Mouse (Mus musculus): Measurements from ENCODE around the gene Jak3.
"Not testable (repeated sequence)": the region's sequence is repeated elsewhere in the genome, so short reads cannot be mapped to it uniquely, and the experiment has no call there.

Gene Jak3

DNA sequence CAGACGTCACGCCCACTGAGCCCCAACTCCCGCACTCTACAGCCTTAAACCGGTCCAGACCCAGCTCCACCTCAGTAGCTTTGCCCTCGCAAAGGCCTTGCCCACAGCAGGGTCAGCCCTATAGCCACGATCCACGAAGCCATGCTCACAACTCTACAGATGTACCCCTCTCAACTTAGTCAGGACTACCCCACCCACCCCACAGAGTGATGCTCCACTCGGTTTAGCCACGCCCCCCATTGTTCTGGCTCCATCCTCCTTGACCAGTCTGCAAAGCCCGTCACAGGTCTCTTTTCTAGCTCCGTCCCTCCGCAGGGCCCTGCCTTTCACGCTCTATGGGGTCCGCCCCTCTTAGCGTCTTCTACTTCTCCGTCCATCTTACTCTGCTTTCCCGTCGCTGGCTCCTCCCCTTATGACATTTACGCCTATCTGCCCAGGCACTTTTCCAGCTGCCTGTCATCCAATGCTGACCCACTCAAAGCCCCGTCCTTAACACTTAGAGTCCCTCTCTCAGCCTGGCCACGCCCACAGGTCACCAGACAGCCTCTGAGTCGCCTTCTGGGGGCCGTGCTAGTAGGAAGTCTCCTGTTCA is 10.1 kb downstream of the Jak3 start:
- no peak for DNase-seq (ENCODE audit: low spot score in 2 of 2)

DNA sequence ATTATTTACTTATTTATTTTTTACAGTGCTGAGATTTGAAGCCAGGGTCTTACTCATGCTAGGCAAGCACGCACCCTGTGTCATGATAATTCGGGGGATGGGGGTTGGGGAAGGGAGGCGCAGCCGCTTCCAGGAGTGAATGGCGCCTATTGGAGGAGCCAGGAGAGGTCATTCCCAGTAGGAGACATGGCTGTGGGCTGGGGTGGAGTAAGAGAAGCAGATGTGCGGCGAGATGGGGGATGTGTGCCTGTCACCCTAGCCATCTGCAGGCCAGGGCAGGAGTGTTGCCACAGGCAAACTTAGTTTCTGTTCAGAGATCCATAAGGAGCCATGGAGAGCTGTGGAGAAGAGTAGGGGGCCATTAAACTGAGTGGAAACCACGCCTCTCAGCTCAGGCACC is 11.5 kb downstream of the Jak3 start:
- DNase-seq (ENCODE audit: low spot score in 2 of 2) = no peak

DNA sequence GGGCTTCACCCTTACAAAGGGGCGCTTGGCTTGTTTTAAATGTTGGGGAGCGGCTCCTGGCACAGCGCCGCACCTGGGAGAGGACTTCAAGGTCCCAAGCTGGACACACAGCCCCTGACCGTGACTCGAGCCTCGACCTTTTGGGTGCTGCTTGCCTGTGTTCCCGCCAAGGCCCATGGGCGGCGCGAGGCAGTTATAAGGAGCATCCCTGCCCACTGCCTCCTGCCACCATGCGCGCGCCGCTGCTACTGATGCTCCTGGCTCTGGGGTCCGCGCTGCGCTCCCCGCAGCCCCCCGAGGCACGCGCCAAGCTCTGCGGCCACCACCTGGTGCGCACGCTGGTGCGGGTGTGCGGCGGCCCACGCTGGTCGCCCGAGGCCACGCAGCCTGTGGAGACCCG is 12.9 kb downstream of the Jak3 start, which contains the start of gene Insl3:
TSS of gene Insl3 (plus strand) at position 187 of the 400 bp plus-strand sequence.
- no peak for DNase-seq (ENCODE audit: low spot score in 2 of 2)

DNA sequence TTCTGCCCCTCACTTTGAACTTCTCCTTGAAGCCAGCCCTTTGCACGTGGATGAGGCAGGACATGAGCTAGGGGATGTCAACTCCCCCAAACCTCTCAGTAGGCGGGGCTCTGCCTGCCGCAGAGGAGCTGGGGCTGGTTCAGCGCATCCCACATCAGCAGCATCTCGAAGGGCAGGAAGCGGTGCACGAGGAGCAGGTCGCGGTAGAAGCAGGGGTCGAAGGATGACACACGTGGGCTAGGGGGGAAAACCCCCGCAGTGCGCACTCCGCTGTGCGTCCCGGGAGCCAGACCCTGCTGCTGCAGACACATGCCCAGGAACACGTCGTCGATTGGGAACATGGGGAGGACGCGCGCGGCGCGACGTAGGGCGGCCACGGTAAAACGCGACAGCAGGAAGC is 16.4 kb downstream of the Jak3 start:
- no peak for DNase-seq (ENCODE audit: low spot score in 2 of 2)

DNA sequence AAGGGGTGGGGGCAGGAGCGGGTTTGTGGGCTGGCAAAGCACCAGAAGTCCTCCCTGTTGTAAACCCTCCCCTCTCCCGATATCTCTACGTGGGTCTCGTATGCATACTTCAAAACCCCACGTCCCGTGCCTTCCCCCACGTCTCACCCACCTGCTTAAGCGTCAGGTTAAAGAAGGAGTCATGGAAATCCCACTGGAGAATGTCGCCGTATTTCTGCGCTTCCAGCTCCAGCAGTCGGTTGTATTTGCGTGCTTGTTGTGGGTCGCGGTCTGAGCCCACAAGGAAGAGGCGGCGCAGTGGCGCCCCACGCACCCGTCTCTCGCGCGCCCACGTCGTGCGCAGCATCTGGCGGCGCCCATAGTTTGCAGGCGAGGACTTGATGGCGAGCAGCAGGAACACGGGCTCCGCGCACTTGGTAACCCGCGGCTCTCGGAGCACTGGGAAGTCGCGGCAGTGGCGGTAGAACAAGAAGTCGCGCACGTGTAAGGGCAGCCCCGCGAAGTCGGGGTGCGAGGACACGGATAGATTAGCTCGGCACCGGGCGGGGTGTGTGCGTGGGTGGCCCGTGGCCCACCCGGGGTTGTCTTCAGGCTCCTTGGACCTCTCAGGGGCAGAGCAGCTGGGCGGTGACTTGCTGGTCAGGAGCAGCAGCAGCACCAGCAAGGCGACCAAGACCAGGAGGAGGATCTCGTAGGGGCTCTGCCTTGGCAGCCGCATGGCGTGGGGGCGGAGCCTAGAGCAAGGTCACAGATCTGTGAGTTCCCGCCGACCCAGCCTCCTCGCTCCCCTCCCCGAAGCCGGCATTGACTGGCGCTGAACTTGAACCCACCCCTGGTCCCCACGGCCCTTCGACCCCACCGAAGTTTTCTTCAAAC is 17.3 kb downstream of the Jak3 start:
- no peak for DNase-seq (ENCODE audit: low spot score in 2 of 2)

DNA sequence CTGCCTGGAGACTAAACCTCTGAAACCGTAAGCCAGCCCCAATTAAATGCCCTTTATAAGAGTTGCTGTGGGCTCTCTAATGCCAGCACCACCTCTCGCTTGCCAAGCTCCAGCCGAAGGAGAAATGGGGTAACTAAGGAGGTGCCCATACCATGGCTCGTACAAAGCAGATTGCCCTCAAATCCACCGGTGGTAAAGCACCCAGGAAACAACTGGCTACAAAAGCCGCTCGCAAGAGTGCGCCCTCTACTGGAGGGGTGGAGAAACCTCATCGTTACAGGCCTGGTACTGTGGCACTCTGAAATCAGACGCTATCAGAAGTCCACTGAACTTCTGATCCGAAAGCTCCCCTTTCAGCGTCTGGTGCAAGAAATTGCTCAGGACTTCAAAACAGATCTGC is 19.4 kb downstream of the Jak3 start:
- not testable (repeated sequence) for DNase-seq (ENCODE audit: low spot score in 2 of 2)

DNA sequence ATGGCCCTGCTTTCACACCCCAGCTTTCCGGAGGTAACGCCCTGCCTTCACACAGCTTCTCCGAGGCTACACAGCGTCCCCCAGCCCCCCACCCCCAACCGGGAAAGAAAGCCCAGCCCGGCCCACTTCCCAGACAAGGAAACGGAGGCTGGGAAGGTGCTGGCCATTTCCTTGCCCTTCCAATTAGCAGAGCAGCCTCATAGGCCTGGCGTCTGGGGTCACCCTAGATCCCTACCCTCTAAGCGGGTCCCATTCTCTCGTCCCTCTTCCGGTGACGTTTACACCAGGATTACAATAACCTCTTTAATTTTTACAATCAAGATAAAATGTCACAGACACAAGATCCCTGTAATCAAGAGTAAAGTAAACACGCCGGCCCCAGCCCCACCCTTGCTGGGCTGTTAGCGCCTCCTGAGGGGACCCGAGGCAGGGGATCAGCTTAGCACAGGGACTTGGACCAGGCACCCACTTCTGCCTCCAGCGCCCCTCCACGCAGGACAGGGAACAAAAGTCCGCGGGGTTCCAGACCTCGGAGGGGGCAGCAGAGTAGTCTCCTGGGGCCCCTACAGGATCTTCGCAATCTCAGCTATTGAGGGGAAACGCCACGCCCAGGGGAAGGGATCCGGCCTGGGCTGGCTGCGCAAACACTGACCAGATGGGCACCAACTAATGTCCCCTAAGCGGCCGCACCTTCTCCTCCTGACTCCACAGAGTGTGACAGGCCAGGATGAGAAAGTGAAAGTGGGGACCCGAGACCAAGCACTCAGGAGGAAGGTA is 24.6 kb downstream of the Jak3 start:
- DNase-seq (ENCODE audit: low spot score in 2 of 2) = peak in 1 of 2 experiments; percentile 30

DNA sequence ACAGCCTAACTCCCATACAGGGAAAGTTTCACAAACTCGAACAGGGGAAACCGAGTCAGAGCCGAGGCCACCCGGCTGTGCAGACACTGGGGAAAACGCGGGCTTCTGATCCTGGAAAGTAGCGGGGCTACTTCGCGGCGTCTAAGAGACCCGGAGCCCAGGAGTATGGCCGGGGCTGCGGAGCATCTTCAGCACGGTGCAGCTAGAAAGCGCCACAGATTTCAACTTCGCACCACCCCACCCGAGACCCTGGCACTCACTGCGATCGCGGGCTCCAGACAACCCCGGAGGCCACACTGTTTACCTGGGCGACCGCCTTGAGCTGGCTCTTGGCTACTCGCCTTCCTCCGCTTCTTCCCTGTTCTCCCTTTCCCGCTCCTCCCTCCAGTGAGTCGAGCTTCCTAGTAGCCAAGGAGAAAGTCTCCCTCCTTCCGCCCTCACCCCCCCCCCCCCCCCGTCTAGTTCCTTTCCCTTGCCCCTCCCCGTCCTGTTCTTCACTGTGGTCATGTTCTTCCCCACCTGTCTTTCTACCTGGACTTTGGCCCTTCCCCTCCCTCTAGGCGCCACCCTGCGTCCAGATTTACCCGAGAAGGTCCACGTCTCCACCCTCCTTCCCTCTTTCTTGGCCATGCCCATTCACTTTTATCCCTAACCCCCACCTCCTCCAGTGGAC is 25.5 kb downstream of the Jak3 start, which contains the start of gene B3gnt3:
TSS of gene B3gnt3 (minus strand) at position 376 of the 673 bp plus-strand sequence.
- no peak for DNase-seq (ENCODE audit: low spot score in 2 of 2)

DNA sequence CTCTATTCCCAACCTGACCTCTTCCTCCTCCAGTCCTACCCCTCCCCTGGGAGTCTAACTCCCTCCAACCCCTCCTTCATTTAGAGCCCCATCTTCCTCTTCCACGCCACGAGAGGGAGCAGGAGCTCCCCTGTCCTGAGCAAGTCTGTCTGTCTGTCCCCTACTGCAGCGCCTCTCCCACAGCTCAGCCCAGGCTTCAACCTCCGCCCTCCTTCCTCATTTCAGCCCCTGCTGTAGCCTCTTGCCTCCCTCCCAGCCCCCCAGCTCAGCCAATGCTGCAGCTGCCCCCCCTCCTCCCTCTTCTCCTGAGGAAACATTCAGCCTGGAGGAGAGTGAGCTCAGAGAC is 26.0 kb downstream of the Jak3 start:
- DNase-seq (ENCODE audit: low spot score in 2 of 2) = no peak

DNA sequence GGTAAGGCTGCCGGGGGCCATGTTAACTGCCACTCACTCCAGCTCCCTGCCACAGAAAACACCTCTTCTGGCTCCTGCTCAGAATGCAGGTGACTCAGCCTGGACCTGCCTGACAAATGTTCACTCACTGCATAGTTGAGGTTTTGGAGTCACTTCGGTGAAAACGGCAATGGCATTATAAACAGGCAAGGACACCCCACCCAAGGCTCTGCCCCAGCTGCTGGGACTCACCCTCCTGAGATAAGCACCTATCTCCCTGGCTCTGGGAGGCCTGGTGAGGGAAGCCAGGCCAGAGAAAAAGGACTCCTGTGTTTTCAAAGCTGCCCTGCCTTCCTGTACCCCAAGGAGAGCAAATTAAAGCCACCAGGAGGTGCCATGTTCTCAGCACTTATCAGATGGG is 26.8 kb downstream of the Jak3 start:
- peak; percentile 19 to 32 for DNase-seq (ENCODE audit: low spot score in 2 of 2)

DNA sequence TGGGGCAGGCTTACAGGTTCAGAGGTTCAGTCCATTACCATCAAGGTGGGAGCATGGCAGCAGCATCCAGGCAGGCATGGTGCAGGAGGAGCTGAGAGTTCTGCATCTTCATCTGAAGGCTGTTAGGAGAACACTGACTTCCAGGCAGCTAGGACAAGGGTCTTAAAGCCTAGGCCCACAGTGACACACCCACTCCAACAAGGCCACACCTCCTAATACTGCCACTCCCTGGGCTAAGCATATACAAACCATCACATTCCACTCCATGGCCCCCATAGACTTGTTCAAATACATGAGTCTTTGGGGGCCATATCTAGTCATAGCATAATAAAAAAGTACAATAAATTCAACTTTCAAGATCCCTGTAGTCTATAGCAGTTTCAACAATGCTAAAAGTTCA is 27.3 kb downstream of the Jak3 start:
- DNase-seq (ENCODE audit: low spot score in 2 of 2) = not testable (repeated sequence)

DNA sequence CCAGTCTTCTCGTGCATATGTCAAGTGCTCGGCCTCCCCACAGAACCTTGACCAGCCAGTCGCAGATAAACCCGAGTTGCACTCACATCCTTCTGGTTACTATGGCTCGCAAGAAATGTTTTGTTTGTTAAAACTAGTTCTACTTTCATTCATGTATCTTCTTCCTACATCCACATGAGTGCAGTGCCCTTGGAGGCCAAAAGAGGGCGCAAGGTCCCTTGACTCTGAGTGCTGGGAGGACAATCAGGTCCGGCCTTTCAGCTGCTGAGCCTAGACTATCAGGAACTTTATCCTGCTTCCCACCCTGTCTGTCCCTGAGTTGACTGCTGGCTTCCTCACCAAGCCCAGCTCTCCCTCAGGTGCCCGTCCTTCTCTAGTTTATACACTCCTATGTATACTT is 31.8 kb downstream of the Jak3 start:
- DNase-seq (ENCODE audit: low spot score in 2 of 2) = no peak

DNA sequence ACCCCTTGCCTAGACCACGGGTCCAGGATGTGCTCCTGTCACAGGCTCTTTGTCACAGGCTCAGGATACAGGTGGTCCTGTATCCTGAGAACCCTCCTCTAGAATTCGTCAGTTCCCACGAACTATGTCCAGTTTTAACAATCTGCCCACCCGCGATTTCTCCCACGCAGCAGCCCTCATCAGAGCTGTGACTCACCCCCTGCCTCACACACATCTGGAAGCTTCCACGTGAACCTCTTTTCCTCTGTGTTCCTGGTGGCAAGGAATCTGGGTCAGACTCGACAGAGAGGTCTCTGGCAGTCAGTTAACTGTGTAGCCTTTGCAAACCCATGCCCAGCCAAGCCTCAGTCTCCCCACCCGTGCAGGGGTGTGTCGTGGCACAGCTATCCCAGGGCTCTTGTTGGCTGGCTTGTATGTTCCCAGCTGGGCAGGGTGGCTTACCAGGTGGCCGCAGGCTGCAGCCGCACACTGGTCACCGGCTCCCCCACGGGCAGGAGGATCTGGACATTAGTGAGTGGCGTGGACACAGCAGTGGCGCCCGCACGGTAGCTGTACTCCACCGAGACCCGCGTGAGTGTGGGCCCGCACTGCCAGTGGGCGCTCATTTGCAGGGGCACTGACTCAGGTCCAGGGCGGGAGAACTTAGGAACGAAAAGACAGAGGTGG is 33.2 kb downstream of the Jak3 start:
- no peak for DNase-seq (ENCODE audit: low spot score in 2 of 2)

DNA sequence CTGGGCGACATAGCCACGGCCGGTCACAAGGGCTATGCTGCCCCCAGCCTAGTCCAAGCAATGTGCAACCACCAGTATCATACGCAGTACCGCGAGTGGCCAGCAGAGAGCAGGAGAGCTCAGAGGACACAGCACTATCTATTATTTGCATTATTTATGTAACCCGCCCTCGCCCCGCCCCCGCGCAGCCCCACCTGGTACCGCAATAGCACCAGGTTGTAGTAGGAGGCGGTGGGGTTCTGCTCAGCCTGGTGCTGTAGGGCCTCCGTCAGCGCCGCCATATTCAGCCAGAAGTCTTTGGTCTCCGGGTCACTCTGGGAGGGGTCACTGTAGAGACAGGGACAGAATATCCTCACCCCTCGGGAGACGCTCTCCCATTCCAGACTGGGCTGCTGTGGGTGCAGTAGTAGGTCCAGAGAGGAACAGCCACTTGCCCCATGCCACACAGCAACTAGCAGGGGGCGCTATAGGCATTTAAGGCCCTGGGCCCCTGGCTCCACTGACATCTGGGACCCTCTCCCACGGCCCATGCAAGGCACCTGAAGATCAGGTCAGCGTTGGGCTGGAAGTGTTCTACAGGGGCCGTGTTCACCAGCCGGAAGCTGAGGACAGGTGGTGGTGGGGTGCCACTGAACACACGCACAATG is 33.8 kb downstream of the Jak3 start:
- DNase-seq (ENCODE audit: low spot score in 2 of 2) = peak; percentile 48 to 88

DNA sequence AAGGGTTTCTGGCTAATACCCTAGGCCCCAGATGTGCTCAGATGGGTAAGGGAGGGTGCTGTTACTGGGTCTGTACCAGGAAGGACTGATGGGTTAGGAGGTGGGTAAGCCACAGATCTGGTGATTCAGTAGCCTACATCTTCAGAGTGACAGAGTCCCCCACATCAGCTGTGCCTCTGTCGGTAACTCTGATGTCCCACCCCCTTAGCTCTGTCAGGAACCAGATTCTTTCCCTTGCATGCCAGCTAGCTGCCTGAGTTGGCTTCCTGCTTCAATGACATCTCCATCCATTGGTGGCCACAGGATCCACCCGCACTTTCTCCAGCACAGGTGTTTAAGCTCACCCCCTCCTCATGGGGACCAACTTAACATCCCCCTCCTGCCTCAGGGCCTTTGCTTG is 35.5 kb downstream of the Jak3 start:
- DNase-seq (ENCODE audit: low spot score in 2 of 2) = no peak

DNA sequence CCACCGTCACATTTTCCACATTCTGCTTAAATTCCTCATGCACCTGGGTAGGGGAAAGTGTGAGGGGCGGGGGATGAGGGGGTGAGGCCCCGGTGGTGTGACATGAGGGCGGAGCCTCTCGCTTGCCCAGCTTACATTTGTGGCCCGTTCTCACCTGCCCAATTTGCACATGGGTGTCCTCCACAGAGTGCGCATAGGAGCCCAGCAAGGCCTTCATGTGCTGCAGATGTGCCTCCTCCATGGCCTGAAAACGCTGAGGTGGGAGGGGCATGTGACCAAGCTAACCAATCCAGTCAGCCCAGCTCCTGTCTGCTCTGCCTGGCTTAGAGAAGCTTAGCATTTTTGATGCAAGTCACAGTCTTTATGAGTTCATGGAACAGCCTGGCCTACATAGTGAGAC is 39.4 kb downstream of the Jak3 start:
- DNase-seq (ENCODE audit: low spot score in 2 of 2) = no peak

DNA sequence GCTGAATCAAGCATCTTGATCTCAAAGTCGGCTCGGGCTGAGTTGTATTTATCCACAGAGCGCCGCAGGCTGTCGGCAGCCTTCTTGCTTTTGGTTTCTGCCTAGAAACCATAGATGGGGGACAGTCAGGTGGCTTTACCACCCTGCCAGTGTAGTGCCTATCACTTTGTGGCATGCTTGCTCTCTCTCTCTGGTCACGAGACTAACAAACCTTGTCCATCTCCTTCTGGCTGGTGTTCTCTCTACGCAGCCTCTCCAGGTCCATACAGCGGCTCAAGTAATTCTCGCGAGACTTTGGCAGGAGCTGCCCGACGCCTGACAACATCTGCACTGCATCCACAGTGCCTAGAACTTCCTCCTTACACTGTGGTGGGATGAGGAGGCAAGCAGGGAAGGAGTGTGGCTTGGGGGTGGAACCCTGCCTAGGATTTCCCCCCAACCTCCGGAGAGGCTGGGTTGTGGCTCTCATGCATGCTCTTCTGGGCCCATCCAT is 40.5 kb downstream of the Jak3 start:
- DNase-seq (ENCODE audit: low spot score in 2 of 2) = no peak

DNA sequence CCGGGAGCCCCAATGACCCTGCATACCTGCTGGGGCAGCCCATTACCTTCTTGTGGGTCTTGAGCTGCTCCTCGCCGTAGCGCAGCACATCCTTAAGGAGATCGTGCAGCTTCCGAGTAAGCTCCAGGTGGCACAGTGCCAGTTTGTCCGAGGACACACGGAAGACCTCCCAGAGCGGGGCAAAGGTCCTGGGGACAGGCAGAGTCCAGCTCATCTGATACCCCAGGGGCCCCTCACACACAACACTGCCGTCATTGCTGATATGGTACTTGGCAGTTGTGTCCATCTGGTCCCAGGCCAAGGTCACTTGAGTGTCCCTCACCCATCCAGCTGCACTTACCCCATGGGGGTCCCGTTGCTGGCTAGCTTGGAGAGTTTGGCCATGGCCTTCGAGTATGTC is 41.0 kb downstream of the Jak3 start:
- no peak for DNase-seq (ENCODE audit: low spot score in 2 of 2)

DNA sequence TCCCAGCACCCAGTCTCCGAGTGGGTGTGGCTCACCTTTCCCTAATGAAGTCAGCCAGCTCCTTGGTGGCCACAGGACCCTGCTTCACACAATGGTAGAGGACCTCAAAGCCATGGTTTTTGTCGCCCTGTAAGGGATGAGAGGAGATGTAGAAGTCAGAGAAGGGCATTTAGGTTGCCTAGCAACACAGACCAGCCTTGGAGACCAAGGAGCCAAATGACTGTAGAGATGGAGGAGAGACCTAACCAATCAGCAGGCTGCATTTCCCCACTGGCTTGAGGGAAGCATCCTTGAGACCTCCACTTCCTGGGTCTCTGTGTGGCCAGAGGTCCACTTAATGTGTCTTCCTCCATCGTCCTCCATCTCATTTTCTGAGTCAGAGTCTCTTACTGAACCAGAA is 42.2 kb downstream of the Jak3 start:
- DNase-seq (ENCODE audit: low spot score in 2 of 2) = no peak

DNA sequence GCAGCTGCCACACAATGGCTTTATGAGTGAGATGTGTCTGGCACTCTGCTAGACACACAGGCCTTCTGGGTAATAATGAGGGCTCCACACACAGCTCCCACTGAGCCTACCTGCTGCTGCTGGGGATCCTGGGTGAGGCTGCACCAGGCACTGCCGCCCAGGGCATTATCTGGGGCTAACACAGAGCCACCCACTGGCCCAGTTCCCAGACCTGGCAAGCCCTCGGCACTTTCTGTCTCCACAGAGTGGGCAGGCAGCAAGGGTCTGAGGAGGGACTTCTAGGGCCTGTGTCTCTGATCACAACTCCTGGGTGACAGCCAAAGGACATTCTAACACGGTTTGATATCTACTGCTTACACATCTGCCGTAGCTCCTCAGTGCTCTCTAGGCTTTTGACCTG is 43.1 kb downstream of the Jak3 start:
- no peak for DNase-seq (ENCODE audit: low spot score in 2 of 2)

DNA sequence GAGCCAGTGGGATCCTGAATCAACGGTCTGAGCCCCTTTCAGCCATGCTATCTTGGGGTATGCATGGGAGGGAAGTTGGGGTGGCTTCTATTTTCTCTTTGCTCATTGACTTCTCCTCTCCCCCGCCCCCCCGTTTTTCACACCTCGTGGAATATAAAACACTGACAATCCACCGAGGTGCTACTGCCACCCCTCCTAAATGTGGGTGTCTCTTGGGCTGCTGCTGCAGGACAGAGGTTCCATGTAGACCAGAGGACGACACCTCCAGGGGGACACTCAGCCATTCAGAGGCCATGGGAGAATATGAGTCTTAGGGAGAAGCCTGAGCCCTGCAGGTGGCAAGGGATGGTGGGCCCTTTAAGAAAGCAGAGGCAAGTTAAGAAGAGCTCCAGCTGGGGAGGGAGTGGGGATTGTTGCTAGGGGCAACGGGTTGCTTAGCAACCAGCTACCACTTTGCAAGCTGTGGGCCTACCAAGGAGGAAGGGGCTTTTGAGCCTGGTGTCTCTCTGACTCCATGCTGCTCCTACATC is 43.9 kb downstream of the Jak3 start:
- no peak for DNase-seq (ENCODE audit: low spot score in 2 of 2)
